Mouse (Mus musculus) frontal cortex, adult (tissue): Measurements from ENCODE around the gene Camk2d.
A peak's percentile ranks its signal among the peaks of the same experiment; 100 is the strongest.

Experiments used
- ATAC-seq: cut with Nextera tagmentation; 2 replicates; pipeline ENCODE4 v1.9.2; 2017; ENCODE audit warnings: mild to moderate bottlenecking, moderate library complexity, mixed read lengths; ENCODE audit not compliant: low TSS enrichment

The Camk2d gene

DNA sequence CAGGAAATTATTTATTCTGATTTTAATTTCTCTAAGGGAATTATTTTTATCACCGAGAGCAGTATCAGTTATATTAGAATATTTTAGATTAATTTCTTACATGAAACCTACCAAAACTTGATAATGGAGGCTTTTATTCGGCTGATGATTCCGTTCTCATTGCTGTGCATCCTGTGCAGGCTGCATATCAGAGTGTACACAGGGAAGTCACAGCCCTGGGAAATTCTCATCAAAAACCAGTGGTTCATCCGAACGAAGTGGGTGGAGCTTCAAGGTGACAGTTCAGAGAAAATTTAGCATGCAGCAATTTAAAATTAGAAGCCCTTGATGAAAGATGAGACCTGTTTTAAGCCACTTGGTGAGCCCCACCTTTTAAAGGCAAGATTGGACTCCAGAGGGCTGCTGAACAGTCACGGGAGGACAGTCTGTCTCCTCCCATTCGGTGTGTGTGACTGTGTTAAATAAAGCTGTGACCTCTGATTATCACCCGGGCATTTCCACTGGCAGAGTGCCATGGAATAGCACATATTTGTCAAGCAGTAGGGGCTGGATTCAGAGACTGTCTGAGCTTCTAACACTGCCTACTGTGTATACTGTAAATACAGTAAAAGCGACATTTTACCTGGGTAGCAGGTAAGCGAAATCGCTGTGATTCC lies 150.2 kb downstream of the Camk2d start:
- no peak for ATAC-seq

DNA sequence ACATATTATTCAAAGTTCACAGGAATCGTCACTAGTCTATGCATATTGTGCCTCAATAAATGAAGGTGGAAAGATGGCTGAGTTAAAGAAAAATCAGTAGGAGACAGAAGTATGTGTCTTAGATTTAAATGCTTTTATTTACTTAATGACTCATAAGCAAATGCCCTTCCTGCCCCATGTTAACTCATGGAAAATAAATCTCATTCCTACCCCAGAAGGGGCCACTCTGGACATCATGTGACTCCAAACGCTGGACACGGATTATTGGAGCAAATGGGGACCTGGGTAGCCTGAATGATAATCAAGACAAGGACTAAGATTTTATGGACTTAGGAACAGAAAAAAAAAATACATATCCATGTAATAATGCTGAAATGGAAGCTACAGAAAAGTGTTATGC lies 151.5 kb downstream of the Camk2d start:
- no peak for ATAC-seq

DNA sequence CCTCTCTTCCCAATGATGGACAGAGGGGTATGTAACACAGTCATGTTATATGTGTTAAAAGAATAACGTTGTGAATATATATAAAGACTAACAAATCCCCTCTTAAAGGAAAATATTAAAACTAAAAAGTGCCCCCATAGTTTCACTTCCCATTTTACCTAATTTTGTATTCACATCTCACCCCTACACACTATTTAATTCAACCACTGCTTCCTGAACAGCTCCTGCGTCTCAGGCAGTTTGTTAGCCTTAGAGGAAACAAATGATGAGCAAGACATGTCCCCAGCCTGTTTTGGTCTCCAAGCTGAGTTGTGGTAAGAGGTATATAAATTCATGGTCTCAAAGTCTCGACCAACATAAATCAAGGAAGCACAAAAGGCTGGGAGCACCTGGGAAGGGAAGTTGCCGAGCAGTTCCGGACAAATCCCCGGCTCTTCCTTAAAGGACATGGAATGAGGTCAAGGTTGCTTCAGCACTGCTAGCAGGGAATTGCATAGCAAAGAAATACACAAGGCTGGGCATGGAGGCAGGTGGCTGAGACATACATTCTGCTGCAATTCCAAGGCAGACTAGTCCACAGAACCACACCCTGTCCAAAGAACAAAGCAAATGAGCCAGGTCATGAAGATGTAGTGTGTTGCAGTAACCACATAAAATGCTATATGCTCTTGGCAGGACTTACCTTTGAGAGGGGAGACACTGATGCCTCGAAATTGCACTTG lies 155.4 kb downstream of the Camk2d start:
- no peak for ATAC-seq

DNA sequence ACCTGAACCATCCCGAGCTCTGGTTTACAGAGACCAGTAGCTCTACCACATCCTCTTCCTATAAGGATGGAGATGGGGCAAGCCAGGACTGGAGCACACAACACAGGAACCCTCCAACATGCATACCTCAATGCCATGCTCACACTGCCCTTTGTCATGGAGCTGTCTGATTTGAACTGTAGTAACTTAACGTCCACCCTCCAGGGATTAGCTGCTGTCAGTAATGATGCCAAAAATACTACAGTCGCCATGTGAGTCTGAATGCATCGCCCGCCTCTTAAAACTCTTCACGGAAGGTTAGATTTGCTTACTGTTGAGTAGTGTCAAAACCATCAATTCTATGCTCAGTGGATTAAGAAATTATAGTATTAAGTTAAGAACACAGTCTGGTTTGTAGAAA lies 156.9 kb downstream of the Camk2d start:
- no peak for ATAC-seq

DNA sequence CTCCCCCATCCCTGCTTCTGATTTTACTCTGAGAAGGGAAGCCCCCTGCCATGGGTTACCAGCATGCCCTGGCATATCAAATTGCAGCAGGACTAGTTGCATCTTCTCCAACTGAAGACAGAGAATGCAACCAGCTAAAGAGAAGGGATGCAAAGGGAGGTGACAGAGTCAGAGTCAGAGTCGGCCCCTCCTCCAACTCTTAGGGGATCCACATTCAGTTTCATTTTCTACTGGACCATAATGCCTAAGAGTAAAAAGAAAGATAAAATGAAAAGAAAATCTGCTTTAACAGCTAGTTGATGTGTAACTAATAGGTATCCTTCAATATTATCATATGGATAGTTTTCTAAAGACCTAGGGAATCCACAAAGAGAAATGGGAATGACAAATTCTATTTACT lies 162.3 kb downstream of the Camk2d start:
- ATAC-seq = no peak

DNA sequence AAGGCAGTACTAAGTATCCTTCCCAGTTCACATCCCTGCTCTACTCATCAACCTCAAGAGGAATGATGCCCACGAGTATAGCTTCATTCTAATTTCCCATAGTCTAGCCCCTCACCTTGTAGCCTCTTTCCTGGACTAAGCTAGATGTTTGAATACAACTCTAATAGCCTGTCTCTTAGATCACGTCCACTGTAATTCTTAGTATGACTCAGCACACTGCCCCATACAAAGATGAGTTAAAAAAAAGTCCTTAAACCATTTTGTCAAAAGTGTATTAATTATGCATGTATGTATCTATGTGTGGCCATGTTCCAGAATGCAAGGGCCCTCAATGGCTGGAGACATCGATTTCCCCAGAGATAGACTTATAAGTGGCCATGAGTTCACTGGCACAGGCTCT lies 164.5 kb downstream of the Camk2d start:
- ATAC-seq = no peak

DNA sequence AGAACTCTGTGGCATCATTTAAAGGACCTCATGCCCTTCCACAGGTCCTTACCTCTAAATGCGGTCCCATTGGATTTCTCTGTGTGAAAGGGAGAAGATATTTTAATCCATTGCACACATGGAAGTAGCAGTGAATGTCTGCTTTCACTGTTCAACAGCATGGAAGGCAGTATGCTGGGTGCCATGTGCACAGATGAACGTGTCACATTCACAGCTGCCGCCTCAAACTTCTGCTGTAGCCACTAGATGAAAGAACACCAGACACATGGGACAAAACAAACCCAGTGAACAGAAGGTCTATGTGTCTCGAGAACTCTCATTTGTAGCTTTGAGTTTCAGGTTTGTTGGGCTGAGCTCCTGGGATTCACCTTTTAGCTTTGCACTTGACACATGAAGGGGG lies 168.6 kb downstream of the Camk2d start:
- no peak for ATAC-seq

DNA sequence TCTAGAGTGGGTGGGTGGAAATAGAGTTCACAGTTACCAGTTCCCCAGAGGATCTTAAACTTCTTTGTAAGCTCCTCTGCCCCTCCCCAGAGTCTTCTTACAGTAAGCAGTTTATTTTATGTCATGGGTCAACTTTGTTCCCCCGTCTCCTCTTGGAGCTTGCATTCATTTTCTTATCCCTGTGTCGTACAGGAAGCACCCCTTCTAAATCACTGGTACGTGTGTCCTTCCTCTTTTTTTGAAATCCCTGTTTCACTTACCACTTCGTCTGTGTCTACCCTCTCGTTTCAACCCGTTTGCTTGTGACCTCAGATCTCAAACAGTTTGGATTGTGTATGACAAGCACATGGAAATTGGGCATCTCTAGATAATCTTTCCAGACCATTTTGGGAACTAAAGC lies 174.0 kb downstream of the Camk2d start:
- ATAC-seq = no peak

DNA sequence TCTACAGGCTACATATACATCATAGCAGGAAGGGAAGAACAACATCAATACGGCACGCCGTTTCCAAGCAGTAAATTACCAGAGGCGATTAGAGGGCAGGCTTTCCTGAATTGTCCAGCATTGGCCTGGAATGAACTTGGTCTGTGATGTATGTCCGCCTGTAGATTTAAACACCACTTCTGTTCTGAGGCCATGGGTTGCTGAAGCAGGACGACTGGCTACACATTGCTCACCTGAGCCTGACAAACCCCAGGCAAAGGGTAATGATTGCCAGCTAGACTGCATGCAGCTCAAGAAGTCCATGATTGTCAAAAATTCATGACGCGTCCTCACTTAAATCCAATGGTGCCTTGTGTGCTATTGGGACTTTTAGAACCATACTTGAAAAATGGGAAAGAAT lies 174.9 kb downstream of the Camk2d start:
- no peak; the same call in 1 of the 2 replicates for ATAC-seq

DNA sequence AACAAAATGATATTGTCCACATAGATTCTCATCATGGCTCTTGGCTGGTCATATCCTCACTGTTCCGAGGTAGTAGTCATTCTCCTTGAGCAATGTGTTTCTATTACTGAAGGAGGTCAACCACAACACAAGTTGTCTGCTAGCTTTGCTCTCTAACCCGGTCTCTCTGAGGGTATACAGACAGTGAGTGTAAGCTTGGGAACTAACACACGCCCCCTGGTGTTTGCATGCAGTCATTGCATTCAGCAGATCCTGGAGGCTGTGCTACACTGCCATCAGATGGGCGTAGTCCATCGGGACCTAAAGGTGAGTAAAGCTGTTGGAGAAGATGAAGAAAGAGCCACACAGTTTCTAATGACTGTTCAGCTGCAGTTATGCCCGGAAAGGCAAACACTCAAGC lies 175.4 kb downstream of the Camk2d start:
- ATAC-seq = peak; percentile 95

DNA sequence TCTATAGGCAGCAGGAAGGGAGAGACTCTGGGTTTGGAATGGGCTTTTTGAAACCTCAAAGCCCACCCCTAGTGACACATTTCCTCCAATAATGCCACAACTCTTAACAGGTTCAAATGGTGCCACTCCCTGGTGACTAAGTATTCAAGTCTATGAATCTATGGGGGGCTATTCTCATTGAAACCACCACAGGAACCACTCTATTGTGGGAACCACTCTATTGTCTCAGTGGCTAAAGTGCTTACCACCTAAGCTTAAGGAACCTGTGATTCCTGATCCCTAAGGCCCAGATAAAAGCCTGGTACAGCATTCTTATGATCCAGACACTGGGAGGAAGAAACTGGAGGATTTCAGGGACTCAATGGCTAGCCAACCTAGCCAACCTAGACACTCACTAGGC lies 179.9 kb downstream of the Camk2d start:
- no peak for ATAC-seq

DNA sequence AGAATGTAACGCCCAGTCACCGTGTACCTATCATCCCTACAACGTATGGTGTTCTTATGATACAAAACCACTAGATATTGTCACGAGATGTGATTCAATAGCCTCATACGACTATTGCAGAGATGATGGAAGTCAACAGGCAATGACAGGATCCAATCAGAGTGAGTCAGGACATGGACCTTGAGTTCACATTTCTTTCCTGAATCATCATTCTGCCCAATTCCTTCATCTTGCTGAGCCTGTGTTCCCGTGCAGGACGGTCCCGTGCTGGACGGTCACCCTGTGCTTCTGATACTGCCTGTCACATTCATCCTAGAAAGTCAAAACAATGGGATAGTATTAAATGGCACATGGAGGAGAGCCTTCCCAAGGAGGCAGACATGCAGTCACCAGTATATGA lies 181.0 kb downstream of the Camk2d start:
- no peak for ATAC-seq

DNA sequence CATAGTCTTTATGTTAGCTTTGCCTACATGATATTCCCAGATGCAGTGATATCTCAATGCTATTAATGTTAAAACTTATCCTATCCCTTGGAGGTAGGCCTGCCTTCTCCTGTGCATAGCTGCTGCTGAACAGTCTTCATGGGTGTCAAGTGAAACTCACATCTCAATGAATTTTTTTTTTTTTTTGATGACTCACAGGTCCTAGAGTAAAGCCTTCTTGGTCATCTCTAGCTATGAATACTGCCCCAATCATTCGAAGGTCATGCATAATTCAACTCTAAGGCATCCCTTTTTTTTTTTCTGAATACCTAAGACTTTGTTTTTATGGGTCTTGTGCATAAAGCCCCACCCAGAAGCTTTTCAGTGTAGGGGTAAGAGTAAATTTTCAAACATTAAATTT lies 181.8 kb downstream of the Camk2d start:
- ATAC-seq = no peak

DNA sequence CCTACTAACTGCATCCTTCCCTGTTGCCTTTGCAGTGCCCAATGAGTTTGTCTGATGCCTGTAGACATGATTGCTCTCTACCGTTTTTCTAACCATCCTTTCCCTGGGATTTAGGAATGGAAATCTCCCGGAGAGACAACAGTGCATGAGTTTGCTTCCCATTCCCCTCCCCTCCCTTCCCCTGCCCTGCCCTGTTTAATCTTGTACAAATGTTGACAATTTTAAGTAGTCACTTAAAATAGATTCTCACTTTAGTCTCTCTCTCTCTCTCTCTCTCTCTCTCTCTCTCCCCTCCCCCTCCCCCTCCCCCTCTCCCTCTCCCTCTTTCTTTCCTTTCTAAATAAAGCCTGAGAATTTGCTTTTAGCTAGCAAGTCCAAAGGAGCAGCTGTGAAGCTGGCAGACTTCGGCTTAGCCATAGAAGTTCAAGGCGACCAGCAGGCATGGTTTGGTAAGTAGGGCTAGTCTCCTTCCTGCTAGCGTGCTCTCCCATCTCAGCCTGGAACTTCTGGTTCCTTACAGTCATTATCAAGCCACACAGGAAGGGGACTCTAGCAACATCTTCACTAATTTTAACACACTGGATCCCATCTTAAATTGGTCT lies 184.0 kb downstream of the Camk2d start:
- ATAC-seq = no peak

DNA sequence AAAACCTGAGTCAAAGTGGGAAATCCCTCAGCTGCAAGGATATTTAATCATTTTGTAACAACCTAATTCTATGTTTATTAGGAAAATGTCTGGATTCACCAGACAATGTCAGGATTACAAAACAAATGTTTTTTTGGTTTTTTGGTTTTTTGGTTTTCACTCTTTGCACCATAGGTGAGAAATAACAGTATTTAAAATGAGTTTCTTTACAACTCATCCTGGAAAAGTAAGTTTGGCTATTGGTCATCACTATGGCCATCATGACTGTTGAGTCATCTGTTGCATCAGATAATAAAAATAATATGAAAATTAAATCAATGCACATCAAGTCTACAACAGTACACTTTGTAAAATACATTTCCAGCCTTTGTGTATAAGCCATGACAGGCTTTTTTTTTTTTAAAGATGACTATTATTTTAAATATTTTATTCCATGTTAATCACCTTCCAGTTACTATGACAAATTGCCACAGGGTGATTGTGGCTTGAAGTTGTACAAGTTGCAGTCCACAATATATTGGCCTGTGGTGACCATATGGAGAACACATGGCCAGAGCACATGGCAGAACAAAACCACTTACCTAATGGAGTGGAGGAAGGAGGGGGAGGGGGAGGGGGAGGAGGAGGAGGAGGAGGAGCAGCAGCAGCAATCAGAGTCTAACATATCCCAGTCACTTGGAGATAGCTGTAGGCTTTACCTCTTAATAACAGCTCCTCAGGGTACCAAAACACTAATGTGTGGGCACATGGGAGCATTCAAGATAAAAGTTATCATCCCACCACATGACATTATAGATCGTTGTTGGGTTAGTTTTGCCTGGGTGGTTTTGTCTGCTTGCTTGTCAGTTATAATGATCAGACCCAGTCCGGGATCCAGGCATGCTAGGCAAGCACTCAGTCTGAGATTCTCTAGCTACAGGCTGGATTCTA lies 197.2 kb downstream of the Camk2d start:
- ATAC-seq = no peak

DNA sequence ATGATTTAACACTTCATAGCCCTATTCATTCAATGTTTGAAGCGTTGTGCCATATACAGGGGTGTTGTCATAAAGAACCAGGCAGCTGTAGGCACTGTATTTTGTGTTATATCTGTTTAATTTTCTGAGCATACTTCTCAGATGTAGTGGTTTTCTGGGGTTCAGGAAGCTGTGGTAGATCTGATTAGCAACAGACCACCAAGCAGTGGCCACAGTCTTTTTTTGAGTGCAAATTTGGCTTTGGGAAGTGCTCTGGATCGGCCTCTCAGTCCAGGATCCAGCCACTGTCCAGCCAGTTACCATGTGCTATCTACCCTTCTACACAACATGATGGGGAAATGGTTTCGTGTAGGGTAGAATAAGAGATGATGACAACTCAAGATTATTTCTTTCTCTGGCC lies 199.8 kb downstream of the Camk2d start:
- no peak for ATAC-seq

DNA sequence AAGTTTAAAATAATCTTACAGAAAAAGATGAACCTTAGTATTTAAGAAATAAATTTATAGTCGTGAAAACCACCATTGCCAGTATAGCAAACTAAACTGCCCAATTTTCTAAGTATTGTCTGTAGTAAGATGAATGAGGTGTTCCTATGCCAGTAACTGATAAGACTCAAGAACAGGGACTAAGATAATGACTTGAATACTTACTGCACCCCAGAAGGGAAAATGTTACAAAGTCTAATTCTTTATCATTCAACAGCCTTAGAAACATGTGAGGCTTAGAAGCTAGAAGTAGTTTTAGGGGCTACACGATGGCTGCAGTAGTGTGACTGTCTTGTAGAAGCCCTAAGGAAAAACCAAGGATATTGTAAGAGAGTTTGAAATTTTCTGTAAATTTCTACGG lies 200.9 kb downstream of the Camk2d start:
- ATAC-seq = no peak

DNA sequence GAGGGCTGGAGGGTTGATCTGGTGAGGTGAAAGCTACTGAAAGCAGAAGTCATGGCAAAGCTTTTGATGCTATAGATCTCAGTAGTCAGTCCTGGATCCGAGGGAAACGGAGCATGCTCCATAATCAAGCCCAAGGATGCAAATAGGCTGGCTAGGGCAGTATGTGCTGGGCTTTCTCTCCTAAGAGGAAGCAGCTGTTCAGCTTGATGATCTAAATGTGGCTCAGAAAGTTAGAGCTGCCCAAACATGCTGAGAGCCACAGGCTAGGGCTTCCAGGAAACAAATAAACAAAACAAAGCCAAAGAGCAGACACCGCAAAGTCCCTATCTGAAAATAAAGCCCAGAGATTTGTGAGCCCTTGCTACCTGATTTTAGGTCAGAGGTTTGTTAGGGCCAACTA lies 201.7 kb downstream of the Camk2d start:
- no peak for ATAC-seq

DNA sequence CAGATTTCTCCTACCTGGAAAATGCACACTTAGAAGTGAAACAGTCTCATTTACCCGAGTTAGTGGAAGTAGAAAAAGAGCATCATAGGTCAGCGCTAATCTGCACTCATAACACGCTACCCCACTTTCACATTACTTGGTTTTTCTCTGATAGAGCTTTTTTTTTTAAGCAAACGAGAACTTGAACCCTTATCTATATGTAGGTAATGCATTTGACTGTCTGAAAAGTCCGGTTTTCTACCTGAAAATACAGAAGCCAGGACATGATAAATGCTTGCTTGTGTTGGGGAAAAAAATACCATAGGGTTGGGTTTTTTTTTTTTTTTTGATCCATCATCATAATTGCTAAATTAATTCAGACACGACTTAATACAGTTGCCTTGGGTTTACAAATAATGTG lies 206.9 kb downstream of the Camk2d start:
- ATAC-seq = no peak

DNA sequence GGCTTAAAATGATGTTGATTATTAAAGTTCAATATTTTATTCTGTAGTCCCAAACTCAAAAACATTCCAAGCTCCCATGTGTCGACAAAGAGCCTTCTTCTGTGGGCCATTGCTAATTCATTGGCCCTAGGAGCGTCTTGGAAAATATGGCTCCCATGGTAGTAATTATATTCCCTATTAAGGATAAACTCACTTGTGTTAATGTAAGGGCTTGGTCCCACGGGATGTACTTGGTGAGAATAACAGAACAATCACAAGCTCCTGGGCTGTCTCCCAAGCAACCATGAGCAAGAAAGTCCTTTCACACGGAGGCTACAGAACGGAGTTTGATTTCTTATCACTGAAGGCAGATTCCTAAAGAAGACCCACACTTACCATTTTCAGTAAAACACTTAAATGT lies 208.9 kb downstream of the Camk2d start:
- ATAC-seq = no peak

DNA sequence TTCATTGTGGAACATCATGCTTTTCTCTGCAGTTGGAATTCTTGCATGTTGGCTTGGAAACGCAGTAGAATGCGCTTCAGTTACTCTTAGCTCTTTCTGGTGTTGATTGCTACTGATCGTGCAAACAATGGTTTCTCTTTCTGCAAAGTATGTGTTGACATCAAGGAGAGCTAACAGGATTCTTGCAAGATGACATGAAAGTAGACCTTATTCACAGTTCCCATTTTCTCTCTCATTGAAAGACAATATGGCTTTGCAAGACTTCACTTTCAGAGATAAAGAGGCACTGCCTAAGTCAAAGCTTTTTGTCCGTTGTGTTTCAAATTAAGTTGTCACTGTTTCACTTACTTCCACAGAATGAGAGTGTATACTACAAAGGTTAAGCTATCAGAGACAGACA lies 210.0 kb downstream of the Camk2d start:
- ATAC-seq = no peak

DNA sequence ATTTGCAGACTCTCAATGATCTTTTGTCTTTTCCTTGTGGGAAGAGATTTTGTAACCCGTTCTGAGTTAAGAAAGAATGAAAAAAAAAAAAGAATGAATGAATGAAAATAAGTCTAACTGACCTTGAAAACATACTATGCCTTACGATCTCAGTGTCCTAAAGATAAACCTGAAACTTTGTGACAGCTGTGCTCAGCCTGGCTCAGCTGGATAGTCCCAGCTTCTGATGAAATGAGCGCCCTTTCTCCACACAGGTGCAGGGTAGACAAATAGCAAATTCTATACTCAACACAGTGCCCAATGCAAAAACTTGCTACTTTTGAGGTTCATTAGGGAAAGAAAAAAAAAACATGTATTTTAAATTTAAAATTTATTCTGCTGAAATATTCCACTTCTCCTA lies 213.8 kb downstream of the Camk2d start:
- ATAC-seq = no peak
